Mouse (Mus musculus): ENCODE results near the gene Ptprm. TPM values are rescaled to one million over a fixed set of nuclear protein-coding genes. Genes with fewer than 3 reads are reported as not detected.

The Ptprm gene
- total and polyA plus RNA-seq, 3 experiments: not detected

- H3K36me3 ChIP-seq (ENCODE audit: control insufficient read depth in 1 of 2, insufficient read depth in 2 of 2, low read length in 2 of 2): no peaks in the 10 kb centered on the region
- no peak overlapping the region for H3K4me3 ChIP-seq (ENCODE audit: control insufficient read depth in 1 of 2, insufficient read depth in 1 of 2, low read depth in 2 of 2, low read length in 2 of 2)
- no peaks in the 10 kb centered on the region for H3K9me3 ChIP-seq (replicated peaks; ENCODE audit: insufficient read depth, low read length)
- no peak for DNase-seq (ENCODE audit: low read depth, low spot score)
- no peaks in the 10 kb centered on the region for H3K27me3 ChIP-seq (ENCODE audit: control insufficient read depth in 1 of 2, insufficient read depth in 2 of 2, low read length in 2 of 2)
- H3K27ac ChIP-seq (ENCODE audit: control insufficient read depth, low read depth, low read length): no peak overlapping the region
- no peaks in the 10 kb centered on the region for H3K79me2 ChIP-seq (ENCODE audit: control insufficient read depth, insufficient read depth, low read length, poor library complexity)
- H3K9ac ChIP-seq (ENCODE audit: control insufficient read depth, low read depth, low read length, poor library complexity, severe bottlenecking): no peak overlapping the region
- no peaks in the 10 kb centered on the region for H3K4me1 ChIP-seq (ENCODE audit: control insufficient read depth in 1 of 2, insufficient read depth in 2 of 2, low read length in 2 of 2)
- TF ChIP-seq GATA1 (IDR thresholded peaks at IDR 0.05; ENCODE audit: low read depth, low read length) (no peak), NELFE (IDR thresholded peaks at IDR 0.05; ENCODE audit: low read depth, low read length) (no peak), TAL1 (IDR thresholded peaks at IDR 0.05; ENCODE audit: low read length) (no peak), MEF2A (IDR thresholded peaks at IDR 0.05; ENCODE audit: extremely low read depth, insufficient replicate concordance, low read depth, low read length, poor library complexity, severe bottlenecking) (no peak), RCOR1 (IDR thresholded peaks at IDR 0.05; ENCODE audit: low read depth, low read length) (no peak), CHD1 (IDR thresholded peaks at IDR 0.05; ENCODE audit: low read depth, low read length) (no peak), POLR2A (IDR thresholded peaks at IDR 0.05; ENCODE audit: control insufficient read depth in 1 of 2, insufficient read depth in 1 of 2, low read depth in 1 of 2, low read length in 2 of 2, poor library complexity in 1 of 2) (no peak), USF2 (IDR thresholded peaks at IDR 0.05; ENCODE audit: borderline replicate concordance in 1 of 2, insufficient read depth in 1 of 2, low read depth in 1 of 2, low read length in 2 of 2) (no peak), SMC3 (IDR thresholded peaks at IDR 0.05; ENCODE audit: low read depth, low read length) (no peak)
Measured at GRCm38 (mm10) chr17:66696531-66697172, 657.6 kb downstream of the Ptprm start.

GRCm38 (mm10) chr17:66694326-66694725 is 659.9 kb downstream of the Ptprm start:
- no peak for DNase-seq (ENCODE audit: low read depth, low spot score)
- Histone ChIP-seq H3K27ac (ENCODE audit: control insufficient read depth, low read depth, low read length) (no peak overlapping the region), H3K36me3 (ENCODE audit: control insufficient read depth in 1 of 2, insufficient read depth in 2 of 2, low read length in 2 of 2) (no peaks in the 10 kb centered on the region), H3K4me1 (ENCODE audit: control insufficient read depth in 1 of 2, insufficient read depth in 2 of 2, low read length in 2 of 2) (no peaks in the 10 kb centered on the region), H3K9me3 (replicated peaks; ENCODE audit: insufficient read depth, low read length) (no peaks in the 10 kb centered on the region), H3K4me3 (ENCODE audit: control insufficient read depth in 1 of 2, insufficient read depth in 1 of 2, low read depth in 2 of 2, low read length in 2 of 2) (no peak overlapping the region), H3K9ac (ENCODE audit: control insufficient read depth, low read depth, low read length, poor library complexity, severe bottlenecking) (no peak overlapping the region), H3K79me2 (ENCODE audit: control insufficient read depth, insufficient read depth, low read length, poor library complexity) (no peaks in the 10 kb centered on the region), H3K27me3 (ENCODE audit: control insufficient read depth in 1 of 2, insufficient read depth in 2 of 2, low read length in 2 of 2) (no peaks in the 10 kb centered on the region)
- TF ChIP-seq RAD21 (IDR thresholded peaks at IDR 0.05; ENCODE audit: low read depth, low read length): no peak

- no peak for TF ChIP-seq E2F4 (IDR thresholded peaks at IDR 0.05; ENCODE audit: borderline replicate concordance, low read depth, low read length)
- no peak for TF ChIP-seq RAD21 (IDR thresholded peaks at IDR 0.05; ENCODE audit: low read depth, low read length)
- H3K9me3 ChIP-seq (replicated peaks; ENCODE audit: insufficient read depth, low read length): no peaks in the 10 kb centered on the region
- no peak overlapping the region for H3K27ac ChIP-seq (ENCODE audit: control insufficient read depth, low read depth, low read length)
Measured at GRCm38 (mm10) chr17:66693676-66694304, 660.5 kb downstream of the Ptprm start.

More at GRCm38 (mm10) chr17:66693676-66694304, 660.5 kb downstream of the Ptprm start:
- Histone ChIP-seq H3K9ac (ENCODE audit: control insufficient read depth, low read depth, low read length, poor library complexity, severe bottlenecking) (no peak overlapping the region), H3K79me2 (ENCODE audit: control insufficient read depth, insufficient read depth, low read length, poor library complexity) (no peaks in the 10 kb centered on the region), H3K36me3 (ENCODE audit: control insufficient read depth in 1 of 2, insufficient read depth in 2 of 2, low read length in 2 of 2) (no peaks in the 10 kb centered on the region), H3K4me3 (ENCODE audit: control insufficient read depth in 1 of 2, insufficient read depth in 1 of 2, low read depth in 2 of 2, low read length in 2 of 2) (no peak overlapping the region), H3K27me3 (ENCODE audit: control insufficient read depth in 1 of 2, insufficient read depth in 2 of 2, low read length in 2 of 2) (no peaks in the 10 kb centered on the region), H3K4me1 (ENCODE audit: control insufficient read depth in 1 of 2, insufficient read depth in 2 of 2, low read length in 2 of 2) (no peaks in the 10 kb centered on the region)
- no peak for DNase-seq (ENCODE audit: low read depth, low spot score)
